Mouse (Mus musculus) liver, embryonic 15.5 days (tissue): ENCODE results near the gene Lsr. TPM values are rescaled to one million over a fixed set of nuclear protein-coding genes. Genes with fewer than 3 reads are reported as not detected.

Source experiments
- ATAC-seq: fragments of 200-750 bp; cut with Nextera tagmentation; 2 replicates; pipeline ENCODE4 v1.8.0; 2017; ENCODE audit warnings: moderate number of reproducible peaks, mild to moderate bottlenecking, moderate library complexity; ENCODE audit not compliant: insufficient read depth
- H3K27ac ChIP-seq: fragments of 300-500 bp; sonication (generic); replicated peaks from 2 replicates; pipeline ENCODE4 v1.5.1; 2015; ENCODE audit warnings: mild to moderate bottlenecking, inconsistent platforms
- H3K27me3 ChIP-seq: fragments of 300-500 bp; sonication (generic); 2 replicates; pipeline ENCODE4 v1.6.1; 2015; ENCODE audit warnings: mild to moderate bottlenecking, inconsistent platforms
- H3K36me3 ChIP-seq: fragments of 300-500 bp; sonication (generic); replicated peaks from 2 replicates; pipeline ENCODE4 v1.6.1; 2015; ENCODE audit warnings: moderate library complexity, mild to moderate bottlenecking, inconsistent platforms
- H3K4me1 ChIP-seq: fragments of 300-500 bp; sonication (generic); replicated peaks from 2 replicates; pipeline ENCODE4 v1.6.1; 2015; ENCODE audit warnings: inconsistent platforms
- H3K4me2 ChIP-seq: fragments of 300-500 bp; sonication (generic); 2 replicates; pipeline ENCODE4 v1.6.1; 2015; ENCODE audit warnings: moderate library complexity, mild to moderate bottlenecking, inconsistent platforms
- H3K4me3 ChIP-seq: fragments of 300-500 bp; sonication (generic); replicated peaks from 2 replicates; pipeline ENCODE4 v1.5.1; 2015; ENCODE audit warnings: mild to moderate bottlenecking, inconsistent platforms
- H3K9ac ChIP-seq: fragments of 300-500 bp; sonication (generic); 2 replicates; pipeline ENCODE4 v1.6.1; 2015; ENCODE audit warnings: moderate library complexity, mild to moderate bottlenecking, inconsistent platforms
- H3K9me3 ChIP-seq: fragments of 300-500 bp; sonication (generic); replicated peaks from 2 replicates; pipeline ENCODE4 v1.6.1; 2016; ENCODE audit warnings: inconsistent platforms
- WGBS: fragments of 180-500 bp; shearing (Covaris S2); methylation state at CpG from one replicate; pipeline ENCODE4 v1.1.7; 2015; ENCODE audit warnings: mixed read lengths; ENCODE audit not compliant: insufficient replicate concordance; 5-methylcytosine and 5-hydroxymethylcytosine counted together
- polyA plus RNA-seq: library from polyadenylated mRNA; unstranded; fragments of >200 nt; fragmentation: Nextera tagmentation; extraction: Ambion mirVana; gene quantifications from 2 replicates; pipeline ENCODE4 v1.2.1, GENCODE M21; 2015

The Lsr gene
- polyA plus RNA-seq, 1 experiment from 2014 or later = 28.1 TPM

- no peak overlapping the region for H3K9ac ChIP-seq
- no peak overlapping the region for H3K27ac ChIP-seq
- H3K4me3 ChIP-seq = no peak overlapping the region
- no peak; the same call in 1 of the 2 replicates for ATAC-seq
- WGBS = 61% methylated on average over 4 of the region's 4 CpGs
- no peaks in the 10 kb centered on the region for H3K4me1 ChIP-seq
- no peaks in the 10 kb centered on the region for H3K9me3 ChIP-seq
- H3K4me2 ChIP-seq = no peak overlapping the region
- H3K36me3 ChIP-seq = no peaks in the 10 kb centered on the region
- no peaks in the 10 kb centered on the region for H3K27me3 ChIP-seq
Measured at GRCm38 (mm10) chr7:30988519-30989162, 15.4 kb upstream of the Lsr start.

GRCm38 (mm10) chr7:30985357-30985756, 12.1 kb upstream of the Lsr start:
- 62% methylated on average over 9 of the region's 9 CpGs for WGBS
- Histone ChIP-seq H3K9ac (no peak overlapping the region), H3K27me3 (no peaks in the 10 kb centered on the region), H3K27ac (no peak overlapping the region), H3K36me3 (no peaks in the 10 kb centered on the region), H3K9me3 (no peaks in the 10 kb centered on the region), H3K4me1 (no peaks in the 10 kb centered on the region), H3K4me2 (no peak overlapping the region), H3K4me3 (no peak overlapping the region)
- ATAC-seq = no peak

GRCm38 (mm10) chr7:30981703-30982102, 8.4 kb upstream of the Lsr start:
- no peak overlapping the region for H3K27ac ChIP-seq
- 71% methylated on average over 4 of the region's 4 CpGs for WGBS
- H3K4me3 ChIP-seq = no peak overlapping the region
- no peaks in the 10 kb centered on the region for H3K27me3 ChIP-seq
- no peak overlapping the region for H3K9ac ChIP-seq
- H3K4me1 ChIP-seq = no peaks in the 10 kb centered on the region
- no peak overlapping the region for H3K4me2 ChIP-seq
- H3K9me3 ChIP-seq = no peaks in the 10 kb centered on the region
- ATAC-seq = no peak
- no peaks in the 10 kb centered on the region for H3K36me3 ChIP-seq

- WGBS = under 1% methylated on average over 37 of the region's 37 CpGs
- Histone ChIP-seq H3K36me3 (no peaks in the 10 kb centered on the region), H3K27me3 (peaks cover 27% of the 10 kb centered on the region), H3K9me3 (no peaks in the 10 kb centered on the region), H3K4me2 (peak within 1 kb of the TSS; percentile 63), H3K4me3 (peak within 1 kb of the TSS; percentile 54), H3K9ac (peak within 1 kb of the TSS; percentile 40; the same call in 1 of the 2 replicates), H3K27ac (peak within 1 kb of the TSS; percentile 78), H3K4me1 (0 out of 2 replicates have a peak, but pooled peaks cover 14% of the 10 kb centered on the region)
- ATAC-seq = peak; percentile 81
Measured at GRCm38 (mm10) chr7:30973501-30974289, 431 bp upstream of the Lsr start, which contains the start of gene Fam187b. TSS of gene Fam187b (plus strand) at chr7:30973790.

GRCm38 (mm10) chr7:30972426-30973250, 626 bp downstream of the Lsr start:
- no peaks in the 10 kb centered on the region for H3K36me3 ChIP-seq
- H3K27me3 ChIP-seq = peaks cover 27% of the 10 kb centered on the region
- 0 out of 2 replicates have a peak overlapping the region, but pooled peaks have one; percentile 3 for H3K9ac ChIP-seq
- H3K4me2 ChIP-seq = peak overlapping the region; percentile 63
- peak; percentile 24 for ATAC-seq
- WGBS = 9% methylated on average over 41 of the region's 41 CpGs
- H3K27ac ChIP-seq = no peak overlapping the region
- H3K4me3 ChIP-seq = peak overlapping the region; percentile 54
- 0 out of 2 replicates have a peak, but pooled peaks cover 14% of the 10 kb centered on the region for H3K4me1 ChIP-seq
- H3K9me3 ChIP-seq = no peaks in the 10 kb centered on the region

- ATAC-seq = no peak
- H3K4me2 ChIP-seq = peak overlapping the region; percentile 63; the same call in 1 of the 2 replicates
- H3K9me3 ChIP-seq = no peaks in the 10 kb centered on the region
- H3K4me1 ChIP-seq = 0 out of 2 replicates have a peak, but pooled peaks cover 14% of the 10 kb centered on the region
- 79% methylated on average over 15 of the region's 15 CpGs for WGBS
- no peak overlapping the region for H3K9ac ChIP-seq
- no peak overlapping the region for H3K27ac ChIP-seq
- peaks cover 27% of the 10 kb centered on the region for H3K27me3 ChIP-seq
- no peaks in the 10 kb centered on the region for H3K36me3 ChIP-seq
- no peak overlapping the region for H3K4me3 ChIP-seq
Measured at GRCm38 (mm10) chr7:30971901-30972300, 1.4 kb downstream of the Lsr start.

GRCm38 (mm10) chr7:30969174-30969573, 4.1 kb downstream of the Lsr start:
- no peak overlapping the region for H3K4me2 ChIP-seq
- H3K4me3 ChIP-seq = no peak overlapping the region
- WGBS = 73% methylated on average over 4 of the region's 4 CpGs
- no peak for ATAC-seq
- no peaks in the 10 kb centered on the region for H3K36me3 ChIP-seq
- H3K27ac ChIP-seq = no peak overlapping the region
- peaks cover 27% of the 10 kb centered on the region for H3K27me3 ChIP-seq
- no peaks in the 10 kb centered on the region for H3K9me3 ChIP-seq
- no peak overlapping the region for H3K9ac ChIP-seq
- 0 out of 2 replicates have a peak, but pooled peaks cover 11% of the 10 kb centered on the region for H3K4me1 ChIP-seq

GRCm38 (mm10) chr7:30968611-30969010, 4.7 kb downstream of the Lsr start:
- peaks cover 12% of the 10 kb centered on the region; the same call in 1 of the 2 replicates for H3K4me1 ChIP-seq
- 73% methylated on average over 8 of the region's 8 CpGs for WGBS
- no peak overlapping the region for H3K4me3 ChIP-seq
- no peak overlapping the region for H3K9ac ChIP-seq
- H3K4me2 ChIP-seq = no peak overlapping the region
- no peak for ATAC-seq
- H3K36me3 ChIP-seq = no peaks in the 10 kb centered on the region
- H3K27ac ChIP-seq = no peak overlapping the region
- H3K9me3 ChIP-seq = no peaks in the 10 kb centered on the region
- H3K27me3 ChIP-seq = peaks cover 25% of the 10 kb centered on the region

- Histone ChIP-seq H3K9me3 (no peaks in the 10 kb centered on the region), H3K27ac (no peak overlapping the region), H3K36me3 (no peaks in the 10 kb centered on the region), H3K4me3 (no peak overlapping the region), H3K9ac (no peak overlapping the region), H3K4me1 (peaks cover 7% of the 10 kb centered on the region; the same call in 1 of the 2 replicates), H3K27me3 (peaks cover 6% of the 10 kb centered on the region), H3K4me2 (no peak overlapping the region)
- 44% methylated on average over 3 of the region's 3 CpGs for WGBS
- ATAC-seq = no peak
Measured at GRCm38 (mm10) chr7:30966657-30967056, 6.6 kb downstream of the Lsr start.

- Histone ChIP-seq H3K36me3 (no peaks in the 10 kb centered on the region), H3K4me2 (no peak overlapping the region), H3K27ac (no peak overlapping the region), H3K9ac (no peak overlapping the region), H3K4me3 (no peak overlapping the region), H3K27me3 (peaks cover 2% of the 10 kb centered on the region; the same call in 1 of the 2 replicates), H3K9me3 (no peaks in the 10 kb centered on the region), H3K4me1 (peaks cover 7% of the 10 kb centered on the region; the same call in 1 of the 2 replicates)
- no peak for ATAC-seq
- 71% methylated on average over 14 of the region's 14 CpGs for WGBS
Measured at GRCm38 (mm10) chr7:30965677-30966076, 7.6 kb downstream of the Lsr start.
